Mouse (Mus musculus) cortical plate, adult 2 months (tissue): Measurements from ENCODE around the gene Ttc21a.
A peak's percentile ranks its signal among the peaks of the same experiment; 100 is the strongest.

ENCODE experiments used
- CTCF ChIP-seq: fragments of 200-500 bp; IDR thresholded peaks from 2 replicates; pipeline ENCODE4 v1.5.1; 2011; ENCODE audit warnings: mild to moderate bottlenecking, control low read depth, low read length; ENCODE audit not compliant: insufficient read depth; ENCODE audit errors: extremely low read depth
- POLR2A ChIP-seq: fragments of 200-500 bp; IDR thresholded peaks from 2 replicates; pipeline ENCODE4 v1.6.1; 2011; ENCODE audit warnings: mild to moderate bottlenecking, low read length, control low read depth; ENCODE audit not compliant: insufficient read depth; ENCODE audit errors: extremely low read depth

DNA sequence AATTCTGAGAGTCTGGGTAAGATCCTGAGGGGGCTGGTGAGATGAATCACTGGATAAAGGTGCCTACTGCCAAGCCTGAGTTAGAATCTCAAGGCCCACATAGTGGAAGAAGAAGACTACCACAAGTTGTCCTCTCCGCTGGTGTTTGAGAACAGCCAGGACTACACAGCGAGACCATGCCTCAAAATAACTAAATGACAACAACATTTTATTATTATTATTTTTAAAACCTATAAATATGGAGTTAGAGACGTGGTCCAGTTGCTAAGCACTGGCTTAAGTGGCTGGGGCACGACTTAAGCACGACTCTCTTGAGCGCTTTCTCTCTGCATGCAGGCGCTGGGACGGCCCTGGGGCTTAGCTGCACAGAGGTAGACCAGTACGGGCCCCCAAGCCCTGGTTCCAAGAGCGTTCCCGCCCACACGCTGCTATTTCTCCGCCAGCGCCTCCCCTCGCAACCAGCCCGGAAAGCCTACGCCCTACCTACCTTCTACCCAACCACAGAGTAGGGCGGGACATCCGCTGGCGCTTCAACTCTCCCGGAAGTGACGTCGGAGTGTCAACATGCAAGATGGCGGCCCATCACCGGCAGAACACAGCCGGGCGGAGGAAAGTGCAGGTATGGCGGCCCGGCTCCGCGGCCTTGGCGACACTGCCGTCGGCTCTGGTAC is 42.9 kb upstream of the Ttc21a start, which contains the start of gene Wdr48:
- TF ChIP-seq CTCF (no peak), POLR2A (peak; percentile 78)
